Mouse (Mus musculus) adrenal gland, adult 2 months (tissue): ENCODE measurements around the gene Tmem136. TPM values are rescaled to one million over a fixed set of nuclear protein-coding genes. Genes with fewer than 3 reads are reported as not detected.
"Not testable (repeated sequence)": the region's sequence is repeated elsewhere in the genome, so short reads cannot be mapped to it uniquely, and the experiment has no call there.

Source experiments
- DNase-seq: peaks from one replicate; pipeline ENCODE4 v3.0.0; 2021
- long read RNA-seq: library from polyadenylated mRNA; stranded (forward); transcript quantifications from one replicate; pipeline ENCODE4 v2.0.0, GENCODE M21; 2021
- polyA plus RNA-seq: library from polyadenylated mRNA; depleted of rRNA; stranded (reverse); fragments of >200 nt; gene quantifications from 2 replicates; pipeline ENCODE4 v1.2.3, GENCODE M21; 2012; rRNA removed
- total RNA-seq, 2 experiments: library from RNA; stranded (reverse); gene quantifications; 2 replicates each; pipeline ENCODE4 v1.2.3; 2021

Tmem136 gene
- total RNA-seq (10 to 100 TPM in 1 of 2 experiments, 1 to 10 TPM in 1; 3.3 to 11.0 TPM), polyA plus RNA-seq (5.2 and 5.8 TPM in 2 replicates)
- long read RNA-seq, partial matches to known transcripts, result 0 of 10 reads
- long read RNA-seq, other reads (novel, unspliced or antisense), result 4 of 10 reads

DNA sequence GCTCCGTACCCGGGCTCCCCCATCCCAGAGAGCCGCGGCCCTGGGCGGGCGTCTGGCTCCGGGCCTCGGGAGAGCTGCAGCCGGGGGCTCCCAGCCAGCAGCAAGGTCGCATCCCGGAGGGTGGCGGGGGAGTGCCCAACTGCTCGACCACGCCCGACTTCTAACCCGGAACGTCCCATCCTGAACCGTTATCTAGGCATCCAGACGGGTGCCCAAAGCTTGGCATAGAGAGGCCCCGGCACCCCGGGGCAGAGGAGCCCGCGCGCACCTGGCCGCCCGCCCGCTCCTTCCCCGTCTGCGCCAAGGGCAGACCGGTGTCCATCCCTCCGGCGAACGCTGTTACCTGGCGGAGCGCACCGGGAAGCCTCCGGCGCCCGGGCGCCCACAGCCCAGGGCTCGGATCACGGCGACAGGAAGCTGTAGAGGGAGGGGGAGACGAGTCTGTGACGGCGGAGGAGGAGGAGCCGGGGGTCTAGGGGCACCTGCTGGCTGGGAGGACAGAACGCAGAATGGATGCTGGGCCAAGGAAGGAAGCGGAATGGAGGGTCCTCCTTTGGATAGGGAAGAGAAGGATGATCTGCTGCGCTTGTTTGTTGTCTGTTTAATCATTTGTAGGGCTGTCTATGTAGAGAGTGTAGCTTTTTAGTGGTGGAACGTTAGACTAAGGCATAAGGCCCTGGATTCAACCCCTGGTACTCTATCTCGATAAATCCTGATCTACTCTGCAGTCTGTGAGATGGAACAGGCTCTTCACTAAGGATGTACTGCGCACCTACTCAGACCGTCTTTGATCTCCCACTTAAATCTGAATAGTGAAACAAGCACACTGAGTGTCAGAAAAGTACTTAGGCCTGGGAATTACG lies at the start of gene Tmem136:
Tmem136 (minus strand) TSS at position 437 of the 863 bp plus-strand sequence.
- DNase-seq, result peak; percentile 81

DNA sequence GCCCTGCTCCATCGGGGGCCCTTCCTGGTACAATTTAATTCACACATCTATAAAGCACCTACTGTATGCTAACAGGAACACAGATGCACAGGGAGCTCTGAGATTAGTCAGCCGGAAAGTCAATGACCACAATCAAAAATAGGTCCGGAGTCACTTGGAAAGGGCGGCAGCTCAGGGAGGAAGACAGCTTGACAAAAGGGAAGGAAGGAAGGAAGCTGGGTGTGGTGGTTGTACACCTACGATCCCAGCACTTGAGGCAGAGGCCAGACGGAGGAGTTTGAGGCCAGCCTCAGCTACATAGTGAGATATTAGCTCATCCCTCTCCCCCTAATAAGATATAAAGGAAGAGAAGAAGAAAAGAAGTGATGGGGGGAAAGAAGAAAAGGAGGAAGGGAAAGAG lies 39.6 kb upstream of the Tmem136 start:
- no peak for DNase-seq

DNA sequence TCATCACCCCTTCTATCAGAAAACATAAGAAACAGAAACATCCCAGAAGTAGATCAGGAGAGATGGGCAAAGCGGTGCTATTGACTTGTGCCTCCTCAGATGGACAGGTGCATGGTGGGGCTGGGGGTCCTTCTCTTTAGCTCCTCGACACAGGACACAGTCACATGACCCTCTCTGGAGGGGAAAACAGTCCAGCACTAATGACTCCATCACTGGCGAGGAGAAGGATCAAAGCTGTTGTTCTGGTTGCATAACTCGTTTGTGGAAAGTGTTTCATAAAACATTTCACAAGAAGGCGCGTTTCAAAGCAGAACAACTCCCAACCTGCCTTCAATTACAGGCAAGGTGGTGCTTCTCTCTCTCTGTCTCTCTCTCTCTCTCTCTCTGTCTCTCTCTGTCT lies 35.4 kb upstream of the Tmem136 start:
- DNase-seq, result no peak

DNA sequence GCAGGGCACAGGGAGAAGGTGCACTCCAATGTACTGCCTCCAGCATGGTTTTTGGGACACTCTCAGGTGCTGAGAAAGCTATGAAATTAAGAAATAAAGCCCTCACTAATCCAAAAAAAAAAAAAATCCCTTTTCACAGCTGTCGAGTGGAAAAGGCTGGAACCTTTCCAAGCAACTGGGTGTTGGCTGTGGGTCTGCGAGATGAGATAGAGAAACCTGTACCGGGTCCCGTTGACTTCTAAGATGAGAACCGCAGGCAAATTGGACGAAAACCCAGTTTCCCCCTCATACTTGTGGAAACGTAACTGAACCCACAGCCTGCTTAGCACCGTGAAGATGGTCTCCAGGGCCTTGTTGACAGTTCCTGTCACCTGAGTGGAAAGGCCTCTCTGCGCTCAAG lies 34.6 kb upstream of the Tmem136 start:
- DNase-seq, result no peak

DNA sequence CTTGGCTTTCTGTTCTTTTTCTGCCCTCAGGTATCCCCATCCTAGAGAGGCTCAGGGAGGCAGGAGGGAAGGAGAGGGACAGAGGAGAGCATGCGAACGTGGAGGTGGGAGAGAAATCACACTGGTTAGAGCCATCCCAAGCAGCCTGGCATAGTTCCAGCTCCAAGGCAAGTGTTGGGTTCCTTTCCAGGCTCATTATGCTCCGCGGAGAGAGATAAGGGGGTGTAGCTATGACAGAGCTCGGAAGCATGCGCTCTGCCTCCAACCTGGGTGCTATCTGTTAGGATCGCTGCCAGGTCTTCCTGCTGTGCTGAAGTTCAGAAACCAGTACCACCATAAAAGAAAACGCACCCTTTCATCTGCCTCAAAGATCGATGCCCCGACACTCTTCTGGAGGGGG lies 33.7 kb upstream of the Tmem136 start:
- peak; percentile 20 for DNase-seq

DNA sequence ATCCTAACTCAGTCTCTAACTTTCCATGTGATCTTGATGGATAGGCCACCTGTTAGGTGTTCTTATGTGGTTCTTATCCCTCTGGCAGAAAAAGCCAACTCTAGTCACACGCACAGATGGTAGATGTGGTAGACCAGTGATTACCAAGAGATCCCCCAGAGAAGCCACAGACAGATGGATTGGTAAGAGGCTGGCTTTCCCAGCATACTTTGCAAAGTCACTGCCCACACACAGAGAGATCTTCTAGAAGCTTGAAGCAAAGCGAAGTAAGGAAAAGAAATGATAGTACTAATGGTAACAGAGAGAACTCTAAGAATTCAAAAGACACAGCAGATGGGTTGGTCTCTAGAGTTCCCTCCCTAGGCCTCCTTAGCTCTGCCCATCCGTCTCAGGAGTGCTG lies 33.1 kb upstream of the Tmem136 start:
- DNase-seq, result no peak

DNA sequence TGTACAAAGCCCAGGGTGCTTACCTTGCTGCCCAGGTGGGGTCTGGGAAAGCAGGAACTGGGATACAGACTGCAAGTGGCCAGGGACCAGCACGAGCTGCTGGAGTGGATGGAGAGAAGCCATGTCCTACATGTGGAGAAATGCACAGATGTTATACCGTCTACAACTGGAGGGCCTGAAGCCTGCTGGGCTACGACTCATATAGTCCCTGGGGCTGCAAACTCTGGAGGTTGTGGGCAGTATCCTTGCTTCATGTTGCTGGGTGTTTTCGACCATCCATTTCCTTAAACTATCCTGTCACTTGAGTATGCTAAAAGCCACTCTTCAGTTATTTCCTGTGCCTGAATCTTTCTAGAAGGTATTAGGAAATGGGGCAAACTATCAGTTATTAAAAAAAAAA lies 28.8 kb upstream of the Tmem136 start:
- DNase-seq, result no peak

DNA sequence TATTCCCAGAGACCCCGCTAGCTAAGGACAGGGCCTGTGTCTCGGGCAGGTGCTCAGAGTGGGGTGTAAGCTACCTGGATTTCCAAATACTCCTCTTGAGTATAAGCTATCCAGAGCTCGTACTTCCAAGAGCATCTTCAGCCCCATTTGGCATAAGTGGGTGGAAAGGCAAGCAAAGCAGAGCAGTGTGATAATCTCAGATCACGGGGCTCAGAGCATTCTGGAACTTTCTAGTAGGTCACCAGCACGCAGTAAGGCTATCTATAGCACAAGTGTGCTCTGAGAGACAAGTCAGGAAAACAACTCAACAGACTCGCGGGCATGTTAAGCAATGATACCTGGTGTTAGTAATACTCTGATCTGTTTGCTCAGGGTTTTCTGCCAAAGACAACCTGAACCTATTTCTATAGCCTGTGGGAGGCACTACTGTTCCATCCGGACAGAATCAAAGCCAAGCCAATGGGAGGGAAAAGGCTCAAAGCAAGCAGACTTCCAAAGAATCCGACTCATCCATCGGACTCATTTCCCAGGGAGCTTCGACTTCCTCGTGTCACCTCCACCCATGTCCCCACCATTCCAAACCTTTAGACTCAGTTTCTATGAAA lies 27.9 kb upstream of the Tmem136 start:
- DNase-seq, result no peak

DNA sequence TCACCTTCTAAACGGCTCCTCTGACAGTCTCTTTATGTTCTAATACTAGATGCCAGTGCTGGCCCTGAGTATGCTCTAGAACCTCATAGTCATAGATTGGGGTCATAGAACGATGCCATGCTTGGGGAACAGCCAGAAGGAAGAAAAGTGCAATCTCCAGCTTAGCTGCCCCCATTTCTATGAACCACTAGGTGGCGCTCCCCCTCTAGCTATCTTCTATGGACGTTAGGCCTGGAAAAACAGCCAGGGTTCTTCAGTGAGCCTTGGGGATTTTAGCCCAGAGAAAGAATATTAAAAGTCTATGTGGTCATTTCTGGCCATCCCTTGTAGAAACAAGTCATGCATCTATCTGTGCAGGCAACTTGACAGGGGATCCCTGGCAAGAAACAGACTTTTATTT lies 25.5 kb upstream of the Tmem136 start:
- peak; percentile 68 for DNase-seq

DNA sequence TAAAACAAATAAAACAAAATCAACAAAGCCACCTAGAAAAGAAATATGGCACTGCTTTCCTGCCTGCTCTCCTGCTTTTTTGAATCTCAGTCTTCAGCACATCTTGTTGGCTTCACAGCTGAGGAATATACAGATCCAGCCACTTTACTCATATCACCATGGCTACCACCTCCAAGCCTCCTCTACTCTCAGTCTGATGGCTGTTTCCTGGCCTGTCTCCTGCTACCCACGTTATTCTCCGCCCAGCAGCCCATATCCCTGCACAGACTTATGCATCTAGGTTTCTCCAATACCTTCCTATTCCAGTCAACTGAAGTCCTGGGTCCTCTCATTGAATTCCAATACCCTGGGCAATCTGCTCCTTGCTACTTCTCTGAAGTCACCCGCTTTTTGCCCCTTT lies 17.2 kb upstream of the Tmem136 start:
- no peak for DNase-seq

DNA sequence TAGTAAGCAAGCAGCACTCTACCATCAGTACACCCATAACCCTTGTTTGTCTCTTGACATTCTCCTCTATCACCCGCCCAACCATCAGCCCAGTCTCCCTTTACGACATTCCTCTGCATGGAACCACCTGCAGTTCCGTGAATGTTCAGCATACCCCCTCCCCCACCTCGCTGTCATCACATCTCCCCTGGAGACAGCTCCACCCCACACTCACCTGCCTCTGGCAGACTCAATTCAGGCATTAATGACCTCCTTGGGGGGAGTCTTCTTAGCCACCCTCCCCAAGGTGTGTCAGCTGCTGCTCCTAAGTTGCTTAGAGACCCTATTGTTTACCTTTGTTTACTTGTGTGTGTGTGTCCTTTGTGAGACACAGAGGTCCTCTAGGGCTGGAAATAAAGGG lies 16.0 kb upstream of the Tmem136 start:
- DNase-seq, result no peak

DNA sequence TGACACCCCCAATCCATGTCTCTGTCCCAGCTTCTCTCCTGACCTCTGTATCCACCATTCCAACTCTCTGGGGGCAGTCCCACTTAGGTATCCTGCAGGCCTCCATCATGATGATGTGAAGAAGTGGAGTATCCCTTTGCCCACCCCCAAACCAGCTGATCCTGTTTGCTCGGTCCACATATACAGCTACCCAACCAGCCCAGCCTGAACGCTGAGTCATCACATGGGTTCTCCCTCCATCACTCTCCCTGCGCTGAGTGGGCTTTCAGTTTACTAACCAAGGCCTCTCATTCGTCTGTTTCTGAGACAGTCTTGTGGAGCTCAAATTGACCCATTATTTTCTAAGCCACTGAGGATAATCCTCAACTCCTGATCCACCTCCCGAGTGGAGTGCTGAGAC lies 15.6 kb upstream of the Tmem136 start:
- no peak for DNase-seq

DNA sequence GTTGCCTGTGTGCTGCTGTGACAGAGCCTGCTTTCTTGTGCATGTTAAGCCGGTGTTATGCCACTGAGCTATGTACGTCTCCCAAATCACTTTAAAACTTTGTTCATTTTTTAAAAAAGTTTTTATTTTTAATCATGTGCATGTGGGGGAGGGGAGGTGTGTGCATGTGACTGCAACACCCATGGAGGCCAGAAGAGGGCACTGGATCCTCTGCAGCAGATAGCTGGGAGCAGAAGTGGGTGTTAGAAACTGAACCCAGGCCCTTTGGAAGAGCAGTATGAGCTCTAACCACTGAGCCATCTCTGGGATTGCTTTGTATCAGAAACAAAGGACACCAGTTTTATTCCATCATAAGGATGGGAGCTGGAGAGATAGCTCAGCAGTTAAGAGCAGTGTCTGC lies 14.3 kb upstream of the Tmem136 start:
- no peak for DNase-seq

DNA sequence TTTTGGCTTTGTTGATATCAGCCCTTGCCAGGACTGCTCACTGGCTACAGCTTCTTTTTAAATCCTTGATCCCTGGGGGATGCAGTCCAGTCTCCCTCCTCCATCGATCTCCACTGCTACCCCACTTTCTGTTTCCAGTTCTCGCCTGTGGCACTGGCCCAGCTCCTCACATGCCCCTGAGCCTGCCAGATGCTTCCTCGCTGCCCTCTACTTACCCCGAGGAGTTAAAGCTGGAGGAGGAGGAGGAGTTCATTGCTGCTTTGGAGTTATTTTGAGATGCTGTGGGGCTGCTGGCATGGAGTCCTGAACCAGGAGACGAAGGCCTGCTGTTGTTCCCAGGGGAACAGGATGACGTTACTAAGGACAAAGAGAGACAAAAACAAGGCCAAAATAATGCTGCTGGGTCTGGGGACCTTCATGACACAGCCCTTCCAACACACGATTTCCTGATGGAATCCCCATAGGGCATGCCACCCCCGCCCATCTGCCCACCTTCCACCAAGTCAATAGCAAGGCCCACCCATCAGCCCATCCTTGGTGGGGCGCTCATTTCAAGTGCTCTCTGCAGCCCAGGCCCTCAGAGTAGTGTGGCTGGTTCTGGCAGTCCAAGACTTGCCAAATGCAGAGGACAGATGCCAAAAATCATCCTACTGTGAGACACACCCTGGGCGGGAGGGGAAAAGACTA lies 10.9 kb upstream of the Tmem136 start:
- DNase-seq, result peak; percentile 68

DNA sequence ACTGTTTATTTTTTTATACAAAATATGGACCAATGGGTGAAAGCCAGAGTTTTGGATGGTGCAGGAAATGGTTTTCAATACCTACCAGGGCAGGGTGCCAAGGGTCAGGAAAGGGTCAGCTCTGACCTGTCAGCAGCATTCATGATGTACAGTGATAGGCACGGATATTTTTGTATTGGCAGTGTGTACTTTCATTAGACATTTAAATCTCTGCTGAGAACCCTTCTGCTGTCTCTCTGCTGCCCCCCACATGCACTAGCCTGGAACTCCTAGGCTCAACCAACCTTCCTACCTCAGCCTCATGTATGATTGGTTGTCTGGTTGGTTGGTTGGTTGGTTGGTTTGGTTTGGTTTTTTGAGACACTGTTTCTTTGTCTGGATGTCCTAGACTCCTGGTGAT lies 6.0 kb upstream of the Tmem136 start:
- no peak for DNase-seq

DNA sequence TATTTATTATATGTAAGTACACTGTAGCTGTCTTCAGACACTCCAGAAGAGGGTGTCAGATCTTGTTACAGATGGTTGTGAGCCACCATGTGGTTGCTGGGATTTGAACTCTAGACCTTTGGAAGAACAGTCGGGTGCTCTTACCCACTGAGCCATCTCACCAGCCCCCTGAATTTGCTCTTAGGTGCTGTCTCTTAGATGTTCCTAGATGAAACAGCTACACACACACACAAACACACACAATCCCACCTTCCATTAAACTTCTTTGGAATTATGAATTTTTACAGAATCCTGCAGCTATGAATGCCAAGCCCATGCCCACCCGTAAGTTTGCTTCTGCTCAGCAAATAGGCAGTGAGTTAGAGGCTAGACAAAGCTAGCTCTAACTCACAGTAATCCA lies 5.6 kb upstream of the Tmem136 start:
- not testable (repeated sequence) for DNase-seq

DNA sequence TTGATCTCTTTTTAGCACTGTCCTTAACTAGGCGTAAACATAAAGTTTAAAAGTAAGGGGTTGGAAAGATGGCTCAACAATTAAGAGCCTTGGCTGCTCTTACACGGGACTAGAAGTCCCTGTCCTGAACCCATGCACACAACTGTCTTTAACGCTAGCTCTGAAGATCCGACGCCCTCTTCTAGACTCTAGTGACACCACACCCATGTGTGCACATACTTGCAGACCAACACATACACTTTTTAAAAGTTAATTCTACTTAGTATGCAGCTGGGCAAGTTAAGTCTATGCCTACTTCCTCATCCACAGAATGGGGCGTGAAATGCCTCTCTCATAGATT lies 597 bp upstream of the Tmem136 start:
- DNase-seq, result no peak

DNA sequence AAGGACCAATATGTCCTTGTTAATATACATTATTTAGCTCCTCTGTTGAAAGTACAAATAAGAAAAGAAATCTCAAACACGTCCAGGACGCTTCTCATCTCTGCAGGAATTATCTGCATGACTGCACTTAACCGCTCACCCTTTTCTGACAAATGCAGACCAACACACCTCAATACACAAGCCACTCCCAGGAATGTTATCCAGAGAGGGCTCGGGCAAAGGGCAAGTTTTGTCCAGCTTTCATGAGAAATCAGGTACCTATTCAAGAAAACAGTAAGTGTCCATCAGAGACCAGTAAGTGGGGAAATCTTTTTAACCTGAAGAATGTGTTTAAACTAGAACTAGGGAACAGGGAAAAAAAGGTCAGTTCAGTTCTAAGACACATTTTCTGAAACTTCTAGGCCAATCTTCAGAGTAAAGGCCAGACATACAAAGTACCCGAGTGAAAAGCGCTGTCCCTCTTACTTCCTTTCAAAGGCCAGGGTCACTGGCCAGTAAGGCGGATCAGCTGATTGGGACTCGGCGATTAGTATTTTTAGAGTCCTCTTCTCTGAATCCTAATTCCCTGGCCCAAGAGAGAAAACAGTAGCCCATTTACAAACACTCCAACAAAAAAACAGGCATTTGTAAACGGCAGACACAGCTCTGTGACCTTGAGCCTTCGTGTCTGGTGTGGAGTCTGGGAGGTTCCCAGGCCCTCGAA lies 788 bp downstream of the Tmem136 start:
- DNase-seq, result no peak

DNA sequence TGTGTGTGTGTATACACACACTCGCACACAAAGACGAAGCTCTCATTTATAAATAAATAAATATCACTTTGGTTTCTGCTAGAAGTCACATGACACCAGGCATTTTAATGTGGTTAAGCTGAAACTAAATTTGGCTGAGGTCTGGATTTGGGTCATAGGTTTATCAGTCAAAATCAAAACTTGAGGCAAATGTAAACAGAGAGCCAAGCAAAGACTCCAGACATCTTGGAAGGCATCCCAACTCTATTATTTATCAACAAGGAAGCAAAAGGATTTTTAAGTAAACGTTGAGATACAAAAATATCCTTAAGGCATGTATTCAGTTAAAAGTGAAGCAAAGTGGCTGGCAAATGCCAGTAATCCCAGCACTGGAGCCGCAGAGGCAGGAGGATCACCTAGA lies 1.5 kb downstream of the Tmem136 start:
- no peak for DNase-seq

DNA sequence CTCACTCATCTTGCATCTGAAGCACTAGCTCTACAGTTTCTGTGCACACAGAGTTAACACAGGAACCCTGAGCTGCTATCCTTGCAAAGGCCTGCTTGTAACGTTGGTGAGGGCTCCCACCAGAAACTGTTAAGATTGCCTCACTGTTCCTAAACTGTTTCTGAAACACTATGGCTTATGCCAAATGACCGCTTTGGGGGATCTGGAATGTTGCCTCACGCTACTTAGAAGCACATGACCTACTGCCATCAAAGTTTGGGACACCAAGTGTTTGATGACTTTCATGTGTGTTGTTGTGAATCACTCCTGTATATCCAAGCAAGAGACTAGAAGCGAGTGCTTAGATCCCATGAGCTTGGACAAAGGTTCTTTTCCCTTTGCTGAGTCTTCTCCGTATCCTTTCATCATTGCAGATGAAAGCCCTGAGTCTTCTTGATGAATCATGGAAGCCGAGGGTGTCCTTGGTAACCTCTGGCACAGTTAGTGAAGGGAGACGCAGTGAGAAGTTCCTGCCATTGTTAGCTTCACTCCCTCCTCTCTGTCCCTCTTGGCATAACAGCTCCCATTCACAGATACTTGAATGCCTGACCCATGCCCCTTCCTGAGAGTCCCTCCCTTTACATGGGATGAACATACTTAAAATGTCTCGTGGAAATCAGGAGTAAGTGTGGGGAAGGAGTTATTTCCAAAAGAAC lies 5.9 kb downstream of the Tmem136 start:
- peak; percentile 67 for DNase-seq

DNA sequence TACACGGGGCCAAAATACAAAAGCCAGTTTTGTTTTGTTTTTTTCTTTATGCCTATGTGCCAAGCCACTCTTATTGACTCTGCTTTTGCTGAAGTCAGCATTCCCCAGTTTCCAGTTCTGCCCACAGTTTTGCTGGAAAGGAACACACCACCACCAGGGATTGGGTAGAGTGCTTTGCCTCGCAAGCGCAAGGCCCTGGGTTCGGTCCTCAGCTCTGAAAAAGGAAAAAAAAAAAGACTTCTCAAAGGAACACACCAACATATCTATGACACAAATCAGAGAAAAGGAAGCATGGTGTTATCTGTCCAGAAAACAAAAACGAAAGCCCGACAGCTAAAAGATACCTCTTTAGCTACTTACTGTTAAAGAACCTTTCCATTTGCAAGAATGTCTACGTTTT lies 7.2 kb downstream of the Tmem136 start:
- DNase-seq, result no peak

DNA sequence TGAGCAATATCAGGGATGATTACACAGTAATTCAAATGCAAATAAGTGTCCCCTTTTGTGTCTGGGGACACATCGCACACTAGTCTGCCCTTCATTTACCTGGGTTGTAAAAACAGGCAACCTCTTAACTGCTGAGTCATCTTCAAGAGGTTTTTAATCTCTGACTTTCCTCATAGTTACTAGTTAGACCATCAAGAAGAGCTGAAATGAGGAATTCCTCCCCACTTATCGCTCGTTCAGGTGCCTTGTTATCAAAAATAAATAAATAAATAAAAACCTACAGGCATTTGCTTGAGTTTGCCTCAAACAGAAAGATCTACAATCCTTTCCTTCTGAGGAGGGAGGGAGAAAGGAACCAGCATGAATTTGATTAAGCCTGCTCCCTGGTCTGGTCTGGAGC lies 7.6 kb downstream of the Tmem136 start:
- no peak for DNase-seq
